Mouse (Mus musculus) testis, adult 2 months (tissue): ENCODE results near the gene Vnn1. TPM values are rescaled to one million over a fixed set of nuclear protein-coding genes. Genes with fewer than 3 reads are reported as not detected.

Source experiments
- H3K27ac ChIP-seq: fragments of 200-500 bp; 2 replicates; pipeline ENCODE4 v1.5.1; 2012; ENCODE audit warnings: low read depth, low read length; ENCODE audit not compliant: control insufficient read depth, insufficient read depth
- H3K27me3 ChIP-seq: fragments of 200-500 bp; 2 replicates; pipeline ENCODE4 v1.6.1; 2012; ENCODE audit warnings: mild to moderate bottlenecking, low read length, moderate library complexity; ENCODE audit not compliant: control insufficient read depth, insufficient read depth
- H3K36me3 ChIP-seq: fragments of 200-500 bp; 2 replicates; pipeline ENCODE4 v1.6.1; 2012; ENCODE audit warnings: mild to moderate bottlenecking, low read length; ENCODE audit not compliant: control insufficient read depth, insufficient read depth
- H3K4me1 ChIP-seq: fragments of 200-500 bp; 2 replicates; pipeline ENCODE4 v1.6.1; 2012; ENCODE audit warnings: low read length; ENCODE audit not compliant: control insufficient read depth, insufficient read depth
- H3K4me3 ChIP-seq: fragments of 200-500 bp; 2 replicates; pipeline ENCODE4 v1.5.1; 2012; ENCODE audit warnings: low read depth, mild to moderate bottlenecking, low read length, moderate library complexity, mixed read lengths; ENCODE audit not compliant: control insufficient read depth
- CTCF ChIP-seq: fragments of 200-500 bp; IDR thresholded peaks from 2 replicates; pipeline ENCODE4 v1.5.1; 2012; ENCODE audit warnings: low read depth, mild to moderate bottlenecking, inconsistent platforms, low read length, moderate library complexity; ENCODE audit not compliant: control insufficient read depth, insufficient read depth, insufficient replicate concordance
- POLR2A ChIP-seq: fragments of 200-500 bp; IDR thresholded peaks from 2 replicates; pipeline ENCODE4 v1.6.1; 2012; ENCODE audit warnings: low read depth, mild to moderate bottlenecking, inconsistent platforms, low read length, moderate library complexity; ENCODE audit not compliant: control insufficient read depth
- polyA plus RNA-seq: library from polyadenylated mRNA; depleted of rRNA; stranded (reverse); fragments of >200 nt; gene quantifications from 2 replicates; pipeline ENCODE4 v1.2.3, GENCODE M21; 2012; rRNA removed

The Vnn1 gene
- polyA plus RNA-seq, result 0.22 and 1.1 TPM in 2 replicates

DNA sequence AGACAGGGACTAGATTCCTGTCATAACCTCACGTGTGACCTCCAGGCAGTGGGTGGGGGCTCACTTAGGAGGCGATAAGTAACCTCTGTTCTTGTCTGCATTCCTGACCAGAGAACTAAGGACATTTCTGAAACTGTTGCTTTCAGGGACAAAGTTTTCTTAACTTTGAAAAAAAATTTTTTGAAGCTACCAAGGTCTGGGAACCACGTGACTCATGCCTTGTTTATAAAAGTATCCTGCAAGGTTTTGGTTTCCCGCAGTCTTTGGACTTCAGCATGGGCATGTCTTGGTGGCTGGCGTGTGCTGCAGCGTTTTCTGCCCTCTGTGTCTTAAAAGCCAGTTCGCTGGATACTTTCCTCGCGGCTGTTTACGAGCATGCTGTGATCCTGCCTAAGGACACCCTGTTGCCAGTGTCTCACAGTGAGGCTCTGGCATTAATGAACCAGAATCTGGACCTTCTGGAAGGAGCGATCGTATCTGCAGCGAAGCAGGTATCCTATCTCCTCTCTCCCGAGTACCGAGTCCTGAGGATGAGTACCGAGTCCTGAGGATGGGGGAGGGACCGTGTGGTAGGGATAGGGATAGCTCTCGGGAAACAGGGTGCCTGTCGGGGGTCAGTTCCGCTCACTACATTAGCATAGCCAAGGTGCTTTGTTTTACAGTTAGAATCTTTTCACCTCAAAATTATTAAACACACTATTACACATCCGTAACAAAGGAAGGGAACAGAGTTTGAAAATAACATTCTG lies at the start of gene Vnn1:
Vnn1 (plus strand) TSS at position 88 of the 749 bp plus-strand sequence.
- peak within 1 kb of the TSS; percentile 61 for H3K4me3 ChIP-seq
- no peaks in the 10 kb centered on the region for H3K36me3 ChIP-seq
- H3K27me3 ChIP-seq, result no peaks in the 10 kb centered on the region
- TF ChIP-seq CTCF (no peak), POLR2A (no peak)
- no peak within 1 kb of the TSS for H3K27ac ChIP-seq
- peaks cover 5% of the 10 kb centered on the region for H3K4me1 ChIP-seq

DNA sequence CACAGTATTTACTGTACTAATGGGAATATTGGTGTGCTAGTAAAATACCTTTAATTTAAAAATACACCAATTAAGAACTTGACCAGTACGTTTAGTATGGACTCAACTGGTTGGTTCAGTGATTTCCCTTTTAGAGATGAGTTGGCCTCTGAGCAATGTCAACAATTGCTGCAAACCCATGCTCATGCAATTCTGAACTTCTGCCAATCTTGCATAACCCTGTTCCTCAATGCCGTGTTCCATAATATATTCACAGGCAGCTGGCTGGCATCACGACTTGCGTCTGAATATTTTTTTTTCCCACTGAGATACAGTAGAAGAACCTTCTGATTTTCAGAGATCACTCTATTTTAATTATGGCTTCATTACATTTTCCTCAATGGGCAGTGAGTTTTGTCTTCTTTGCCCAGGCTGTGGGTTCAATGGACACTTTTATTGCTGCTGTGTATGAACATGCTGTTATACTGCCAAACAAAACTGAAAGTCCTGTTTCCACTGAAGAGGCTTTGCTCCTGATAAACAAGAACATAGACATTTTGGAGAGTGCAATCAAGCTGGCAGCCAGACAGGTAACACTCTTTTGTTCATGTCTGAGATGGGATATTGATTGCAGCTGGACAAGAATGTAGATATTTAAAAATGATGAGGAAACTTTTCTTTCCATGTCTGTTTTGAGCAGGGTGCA lies 43.1 kb upstream of the Vnn1 start, which contains the start of gene Vnn3:
Vnn3 (plus strand) TSS at position 235 of the 685 bp plus-strand sequence.
- H3K27ac ChIP-seq, result no peak within 1 kb of the TSS
- no peaks in the 10 kb centered on the region for H3K4me1 ChIP-seq
- no peaks in the 10 kb centered on the region for H3K27me3 ChIP-seq
- H3K36me3 ChIP-seq, result no peaks in the 10 kb centered on the region
- TF ChIP-seq CTCF (no peak), POLR2A (no peak)
- H3K4me3 ChIP-seq, result no peak within 1 kb of the TSS

DNA sequence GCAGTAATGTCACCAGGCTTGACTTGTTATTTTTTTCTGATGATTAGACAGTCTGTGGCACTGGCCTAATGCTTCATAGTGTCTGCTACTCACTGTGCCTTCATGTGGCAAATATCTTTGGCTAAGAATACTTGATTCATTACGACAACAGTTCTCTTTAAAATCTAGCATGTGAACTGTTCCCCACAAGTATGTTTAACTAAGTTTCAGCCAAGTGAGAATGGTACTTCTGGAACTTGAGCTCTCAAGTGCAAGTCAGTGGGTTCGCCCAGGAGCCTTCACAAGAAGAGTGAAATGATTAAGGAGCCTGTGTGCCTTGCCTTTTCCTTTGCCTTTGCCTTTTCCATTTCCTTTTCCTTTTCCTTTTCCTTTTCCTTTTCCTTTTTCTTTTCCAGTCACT lies 42.4 kb upstream of the Vnn1 start:
- H3K27ac ChIP-seq, result no peak overlapping the region
- H3K4me3 ChIP-seq, result no peak overlapping the region
- H3K36me3 ChIP-seq, result no peaks in the 10 kb centered on the region

DNA sequence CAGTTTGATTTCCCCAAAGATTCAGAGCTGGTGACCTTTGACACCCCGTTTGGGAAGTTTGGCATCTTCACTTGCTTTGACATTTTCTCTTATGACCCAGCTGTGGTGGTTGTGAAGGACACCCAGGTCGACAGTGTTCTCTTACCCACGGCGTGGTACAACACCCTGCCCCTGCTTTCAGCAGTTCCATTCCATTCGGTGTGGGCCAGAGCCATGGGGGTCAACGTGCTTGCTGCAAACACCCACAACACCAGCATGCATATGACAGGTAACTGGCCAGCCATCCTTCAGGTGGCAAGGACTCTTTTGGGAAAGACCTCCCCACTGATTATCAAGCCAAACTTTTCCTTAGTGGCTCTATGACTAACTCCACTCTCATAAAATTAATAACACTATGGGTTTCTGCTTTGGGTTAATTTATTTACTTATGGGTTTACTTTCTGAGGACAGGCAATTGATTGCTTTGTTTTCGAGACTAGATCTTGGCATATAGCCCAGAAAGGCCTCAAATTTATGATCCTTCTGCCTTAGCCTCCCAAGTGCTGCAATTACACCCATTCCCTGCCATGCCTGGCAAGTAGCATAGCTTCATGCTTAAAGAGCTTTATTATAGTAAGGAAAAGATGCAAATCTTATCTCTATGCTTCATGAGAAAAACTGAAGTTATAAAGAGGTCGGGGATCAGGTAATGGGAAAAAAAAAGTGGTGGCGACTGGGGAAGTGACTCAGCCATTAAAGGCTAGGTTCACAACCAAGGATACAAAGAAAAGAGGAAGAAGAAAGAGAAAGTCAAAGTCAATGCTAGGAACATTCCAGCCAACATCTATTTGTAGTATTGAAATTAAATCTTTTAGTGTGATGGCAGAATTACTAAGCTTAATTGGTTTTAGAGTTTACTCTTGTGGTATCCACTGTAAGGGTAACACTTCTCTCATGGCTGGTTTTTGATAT lies 29.9 kb upstream of the Vnn1 start:
- Histone ChIP-seq H3K27ac (no peak overlapping the region), H3K27me3 (no peaks in the 10 kb centered on the region), H3K36me3 (no peaks in the 10 kb centered on the region), H3K4me3 (no peak overlapping the region), H3K4me1 (no peaks in the 10 kb centered on the region)
- TF ChIP-seq CTCF (no peak), POLR2A (no peak)

More for the DNA sequence above, 42.4 kb upstream of the Vnn1 start:
- H3K4me1 ChIP-seq, result no peaks in the 10 kb centered on the region
- TF ChIP-seq CTCF (no peak), POLR2A (no peak)
- H3K27me3 ChIP-seq, result no peaks in the 10 kb centered on the region

DNA sequence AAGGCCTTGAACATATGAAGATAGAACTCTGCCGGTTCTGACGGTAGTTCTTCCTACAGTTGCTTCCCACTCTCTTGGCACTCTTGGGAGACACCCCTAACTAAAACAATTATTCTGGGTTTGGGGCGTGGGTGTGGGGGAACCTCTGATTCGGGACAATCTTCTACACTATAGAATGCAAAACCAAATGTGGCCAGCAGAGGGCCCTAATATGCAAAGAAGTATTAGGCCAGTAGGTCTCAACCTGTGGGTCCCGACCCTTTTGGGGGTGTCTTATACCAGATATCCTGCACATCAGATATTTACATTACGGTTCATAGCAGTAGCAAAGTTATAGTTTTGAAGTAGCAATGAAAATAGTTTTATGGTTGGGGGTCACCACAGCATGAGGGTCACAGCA lies 13.8 kb upstream of the Vnn1 start:
- no peaks in the 10 kb centered on the region for H3K27me3 ChIP-seq
- H3K27ac ChIP-seq, result no peak overlapping the region

DNA sequence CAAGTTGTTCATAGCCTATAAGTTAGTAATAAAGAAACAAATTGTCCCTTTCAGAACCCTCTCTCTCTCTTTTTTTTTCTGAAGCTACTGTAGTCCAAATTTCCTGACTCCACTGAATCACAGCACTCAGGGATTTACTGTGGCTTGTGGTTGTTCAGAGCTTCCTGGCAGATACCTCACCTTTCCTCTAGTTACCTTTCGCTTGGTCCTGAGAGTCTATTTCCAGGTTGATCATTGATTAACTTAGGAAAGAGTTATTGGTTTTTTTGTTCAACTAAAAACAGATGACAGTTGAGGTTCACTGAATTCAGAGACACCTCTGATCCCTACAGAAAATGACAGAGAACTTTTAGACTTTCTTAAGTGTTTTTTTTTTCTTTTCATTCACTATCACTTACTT lies 9.6 kb upstream of the Vnn1 start:
- Histone ChIP-seq H3K27me3 (no peaks in the 10 kb centered on the region), H3K27ac (no peak overlapping the region), H3K36me3 (no peaks in the 10 kb centered on the region), H3K4me1 (no peaks in the 10 kb centered on the region), H3K4me3 (no peak overlapping the region)
- TF ChIP-seq CTCF, result no peak
- TF ChIP-seq POLR2A, result no peak

More for the DNA sequence above, 13.8 kb upstream of the Vnn1 start:
- H3K4me1 ChIP-seq, result no peaks in the 10 kb centered on the region
- no peaks in the 10 kb centered on the region for H3K36me3 ChIP-seq
- TF ChIP-seq POLR2A, result no peak
- TF ChIP-seq CTCF, result no peak
- no peak overlapping the region for H3K4me3 ChIP-seq

GRCm38 (mm10) chr10:23886060-23886459 lies 8.4 kb upstream of the Vnn1 start:
- H3K27ac ChIP-seq, result no peak overlapping the region
- H3K4me3 ChIP-seq, result no peak overlapping the region
- no peaks in the 10 kb centered on the region for H3K4me1 ChIP-seq
- TF ChIP-seq POLR2A (no peak), CTCF (no peak)
- no peaks in the 10 kb centered on the region for H3K27me3 ChIP-seq
- no peaks in the 10 kb centered on the region for H3K36me3 ChIP-seq
